Comparison of ENCODE assay signal across 10 mouse cellular contexts in the genomic region with DNA sequence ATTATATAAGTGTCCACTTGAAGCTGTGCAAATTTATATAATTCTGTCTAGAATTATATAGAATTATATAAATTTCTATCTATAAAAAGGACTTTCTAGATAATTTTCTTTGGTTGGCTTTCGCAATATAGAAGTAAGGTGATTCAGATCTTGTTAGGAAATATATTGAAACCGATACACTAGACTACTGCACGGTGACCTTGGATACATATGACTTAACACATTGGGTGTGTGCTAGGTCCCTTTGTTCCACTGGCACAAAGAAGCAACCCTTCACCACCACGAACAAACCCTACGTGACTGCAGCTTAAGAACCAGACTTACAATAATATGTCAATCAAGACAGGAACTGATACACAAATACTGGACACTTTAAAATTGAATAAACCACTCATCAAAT. TPM values are rescaled to one million over a fixed set of nuclear protein-coding genes. Genes with fewer than 3 reads are reported as not detected.
A peak's percentile ranks its signal among the peaks of the same experiment; 100 is the strongest.
DNase-seq lines count a peak whose midpoint lies in the region; ATAC-seq lines count a peak whose summit lies in the region.
"Had no signal": no experiment of that assay in that cellular context is flagged by ENCODE, and none has a peak within 500 bp of the region (broad histone marks: within the 10 kb centered on the region; RNA-seq: fewer than 3 reads in every experiment).

No protein-coding gene starts in this region.

- 59% methylated on average over 5 of the region's 5 CpGs for WGBS in hindbrain, embryonic 10.5 days
- 55% methylated on average over 5 of the region's 5 CpGs for WGBS in hindbrain, embryonic 11.5 days
- 58% methylated on average over 5 of the region's 5 CpGs for WGBS in embryonic facial prominence, embryonic 13.5 days
- WGBS in hindbrain, embryonic 12.5 days: 57% methylated on average over 5 of the region's 5 CpGs
- 52% methylated on average over 5 of the region's 5 CpGs for WGBS in midbrain, embryonic 14.5 days

- H3K4me2 ChIP-seq in hindbrain, embryonic 11.5 days (replicated peaks; ENCODE audit: low read depth, low read length): no peak overlapping the region
- peak overlapping the region; percentile 81 for H3K4me2 ChIP-seq in embryonic facial prominence, embryonic 13.5 days
- peak overlapping the region; percentile 69; the same call in 1 of the 2 replicates for H3K4me2 ChIP-seq in hindbrain, embryonic 12.5 days (replicated peaks)
- H3K4me2 ChIP-seq in midbrain, embryonic 14.5 days (ENCODE audit: low read length): peak overlapping the region; percentile 81

- no peak overlapping the region for H3K27ac ChIP-seq in hindbrain, embryonic 10.5 days
- no peak overlapping the region for H3K27ac ChIP-seq in hindbrain, embryonic 11.5 days (ENCODE audit: low read depth, low read length)
- no peak overlapping the region for H3K27ac ChIP-seq in embryonic facial prominence, embryonic 13.5 days
- H3K27ac ChIP-seq in hindbrain, embryonic 12.5 days: no peak overlapping the region
- H3K27ac ChIP-seq in midbrain, embryonic 14.5 days (replicated peaks; ENCODE audit: low read depth, low read length): no peak overlapping the region

- no peak for DNase-seq in hindbrain, embryonic 10.5 days (ENCODE audit: low spot score)
- DNase-seq in hindbrain, embryonic 11.5 days (ENCODE audit: low spot score): no peak
- no peak for DNase-seq in midbrain, embryonic 14.5 days
- DNase-seq in cerebellum, adult 11-12 months: no peak
- DNase-seq in thymus, postnatal 0 days (ENCODE audit: low spot score): no peak
- DNase-seq in cerebellum, adult 9-10 months: no peak

- peak overlapping the region; percentile 60; the same call in 1 of the 2 replicates for H3K4me3 ChIP-seq in hindbrain, embryonic 10.5 days
- no peak overlapping the region for H3K4me3 ChIP-seq in hindbrain, embryonic 11.5 days (ENCODE audit: low read depth, low read length)
- no peak overlapping the region for H3K4me3 ChIP-seq in embryonic facial prominence, embryonic 13.5 days
- no peak overlapping the region for H3K4me3 ChIP-seq in hindbrain, embryonic 12.5 days
- peak overlapping the region; percentile 47; the same call in 1 of the 2 replicates for H3K4me3 ChIP-seq in midbrain, embryonic 14.5 days (replicated peaks; ENCODE audit: low read depth, low read length)

- H3K27me3 ChIP-seq in hindbrain, embryonic 10.5 days (ENCODE audit: insufficient read depth, poor library complexity, severe bottlenecking): peaks cover 54% of the 10 kb centered on the region
- H3K27me3 ChIP-seq in hindbrain, embryonic 11.5 days (ENCODE audit: control insufficient read depth, insufficient read depth, low read length): peaks cover 11% of the 10 kb centered on the region; the same call in 1 of the 2 replicates
- peaks cover 40% of the 10 kb centered on the region for H3K27me3 ChIP-seq in embryonic facial prominence, embryonic 13.5 days
- H3K27me3 ChIP-seq in hindbrain, embryonic 12.5 days: peaks cover 40% of the 10 kb centered on the region
- H3K27me3 ChIP-seq in midbrain, embryonic 14.5 days (ENCODE audit: control insufficient read depth, insufficient read depth, low read length): peaks cover 15% of the 10 kb centered on the region

- H3K9me3 ChIP-seq in hindbrain, embryonic 10.5 days: no peaks in the 10 kb centered on the region
- H3K9me3 ChIP-seq in hindbrain, embryonic 11.5 days (ENCODE audit: control insufficient read depth, low read length): no peaks in the 10 kb centered on the region
- no peaks in the 10 kb centered on the region for H3K9me3 ChIP-seq in embryonic facial prominence, embryonic 13.5 days
- no peaks in the 10 kb centered on the region for H3K9me3 ChIP-seq in hindbrain, embryonic 12.5 days (replicated peaks)
- H3K9me3 ChIP-seq in midbrain, embryonic 14.5 days (ENCODE audit: control insufficient read depth, low read length): no peaks in the 10 kb centered on the region
- H3K9me3 ChIP-seq: megakaryocyte, embryonic 14.5 days had no signal

- no peaks in the 10 kb centered on the region for H3K36me3 ChIP-seq in hindbrain, embryonic 10.5 days
- no peaks in the 10 kb centered on the region for H3K36me3 ChIP-seq in hindbrain, embryonic 11.5 days (ENCODE audit: control insufficient read depth, insufficient read depth, low read length)
- no peaks in the 10 kb centered on the region for H3K36me3 ChIP-seq in embryonic facial prominence, embryonic 13.5 days
- no peaks in the 10 kb centered on the region for H3K36me3 ChIP-seq in hindbrain, embryonic 12.5 days
- H3K36me3 ChIP-seq in midbrain, embryonic 14.5 days (ENCODE audit: control insufficient read depth, insufficient read depth, low read length): no peaks in the 10 kb centered on the region

- no peak overlapping the region for H3K9ac ChIP-seq in hindbrain, embryonic 11.5 days (ENCODE audit: low read depth, low read length)
- no peak overlapping the region for H3K9ac ChIP-seq in embryonic facial prominence, embryonic 13.5 days
- H3K9ac ChIP-seq in hindbrain, embryonic 12.5 days: no peak overlapping the region
- H3K9ac ChIP-seq in midbrain, embryonic 14.5 days (replicated peaks; ENCODE audit: low read length): no peak overlapping the region

- ATAC-seq in hindbrain, embryonic 11.5 days (ENCODE audit: low FRiP score): no peak
- ATAC-seq in embryonic facial prominence, embryonic 13.5 days (ENCODE audit: insufficient number of reproducible peaks, insufficient read depth, low FRiP score, low TSS enrichment, low read depth): no peak
- no peak for ATAC-seq in hindbrain, embryonic 12.5 days (ENCODE audit: low FRiP score)
- no peak for ATAC-seq in midbrain, embryonic 14.5 days (ENCODE audit: low FRiP score, low TSS enrichment)
- ATAC-seq: activated CD4-positive, CD25-positive, alpha-beta regulatory T cell, adult 4 months had no signal

- peaks cover 13% of the 10 kb centered on the region for H3K4me1 ChIP-seq in hindbrain, embryonic 10.5 days (replicated peaks)
- H3K4me1 ChIP-seq in hindbrain, embryonic 11.5 days (replicated peaks; ENCODE audit: control insufficient read depth, insufficient read depth, low read length): no peaks in the 10 kb centered on the region
- H3K4me1 ChIP-seq in embryonic facial prominence, embryonic 13.5 days: no peaks in the 10 kb centered on the region
- no peaks in the 10 kb centered on the region; the same call in 1 of the 2 replicates for H3K4me1 ChIP-seq in hindbrain, embryonic 12.5 days
- H3K4me1 ChIP-seq in midbrain, embryonic 14.5 days (ENCODE audit: control insufficient read depth, insufficient read depth, low read length): peaks cover 13% of the 10 kb centered on the region

RNA-seq across cellular contexts. Expression of a gene that starts 0.4 kb away (rescaled TPM):
- polyA plus RNA-seq in hindbrain, embryonic 10.5 days (2016; fragmentation: Nextera tagmentation; extraction: Ambion mirVana): 0.91 and 1.8 TPM in 2 replicates
- polyA plus RNA-seq in hindbrain, embryonic 11.5 days (2014; fragmentation: Nextera tagmentation; extraction: Ambion mirVana): 1.5 and 1.6 TPM in 2 replicates
- 0.66 and 0.91 TPM in 2 replicates for polyA plus RNA-seq in embryonic facial prominence, embryonic 13.5 days (2015; fragmentation: Nextera tagmentation; extraction: Ambion mirVana)
- 1.2 and 1.9 TPM in 2 replicates for polyA plus RNA-seq in hindbrain, embryonic 12.5 days (2016; fragmentation: Nextera tagmentation; extraction: Ambion mirVana)
- polyA plus RNA-seq in midbrain, embryonic 14.5 days (2014; fragmentation: Nextera tagmentation; extraction: Ambion mirVana): 1.7 and 2.1 TPM in 2 replicates
- 0.07 and 0.10 TPM in 2 replicates for polyA plus RNA-seq in thymus, postnatal 0 days (2015; fragmentation: Nextera tagmentation; extraction: Ambion mirVana)

RNA-seq across cellular contexts. Expression of a gene that starts 31.0 kb away (rescaled TPM):
- not detected in 2 replicates for polyA plus RNA-seq in hindbrain, embryonic 10.5 days (2016; fragmentation: Nextera tagmentation; extraction: Ambion mirVana)
- polyA plus RNA-seq in hindbrain, embryonic 11.5 days (2014; fragmentation: Nextera tagmentation; extraction: Ambion mirVana): 0.14 TPM in 1 of 2 replicates, not detected in the other
- polyA plus RNA-seq in embryonic facial prominence, embryonic 13.5 days (2015; fragmentation: Nextera tagmentation; extraction: Ambion mirVana): not detected in 2 replicates
- not detected in 2 replicates for polyA plus RNA-seq in hindbrain, embryonic 12.5 days (2016; fragmentation: Nextera tagmentation; extraction: Ambion mirVana)
- polyA plus RNA-seq in midbrain, embryonic 14.5 days (2014; fragmentation: Nextera tagmentation; extraction: Ambion mirVana): not detected in 2 replicates
- 0.07 and 0.15 TPM in 2 replicates for polyA plus RNA-seq in thymus, postnatal 0 days (2015; fragmentation: Nextera tagmentation; extraction: Ambion mirVana)

RNA-seq across cellular contexts. Expression of a gene that starts 34.2 kb away (rescaled TPM):
- polyA plus RNA-seq in hindbrain, embryonic 10.5 days (2016; fragmentation: Nextera tagmentation; extraction: Ambion mirVana): 0.15 TPM in 1 of 2 replicates, not detected in the other
- polyA plus RNA-seq in hindbrain, embryonic 11.5 days (2014; fragmentation: Nextera tagmentation; extraction: Ambion mirVana): not detected in 2 replicates
- 0.11 TPM in 1 of 2 replicates, not detected in the other for polyA plus RNA-seq in embryonic facial prominence, embryonic 13.5 days (2015; fragmentation: Nextera tagmentation; extraction: Ambion mirVana)
- polyA plus RNA-seq in hindbrain, embryonic 12.5 days (2016; fragmentation: Nextera tagmentation; extraction: Ambion mirVana): not detected in 2 replicates
- polyA plus RNA-seq in midbrain, embryonic 14.5 days (2014; fragmentation: Nextera tagmentation; extraction: Ambion mirVana): not detected in 2 replicates
- polyA plus RNA-seq in thymus, postnatal 0 days (2015; fragmentation: Nextera tagmentation; extraction: Ambion mirVana): not detected in 2 replicates

Comparison
In these comparisons a context has a peak if more than half of its experiments do, and no peak if none do; other contexts are left out.
1. H3K4me3 ChIP-seq: peak in hindbrain, embryonic 10.5 days (single experiment) and midbrain, embryonic 14.5 days (single experiment); none in hindbrain, embryonic 11.5 days (single experiment), embryonic facial prominence, embryonic 13.5 days (single experiment) and hindbrain, embryonic 12.5 days (single experiment).